Mouse (Mus musculus) ES-E14 (cell line): Measurements from ENCODE around the gene Cct8l1.

ENCODE experiments used
- CHD2 ChIP-seq: IDR thresholded peaks from 2 replicates; pipeline ENCODE4 v1.6.1; 2014; ENCODE audit warnings: mild to moderate bottlenecking, low read depth, low read length, inconsistent platforms
- HCFC1 ChIP-seq: IDR thresholded peaks from 2 replicates; pipeline ENCODE4 v1.6.1; 2012; ENCODE audit warnings: low read length, inconsistent platforms, borderline replicate concordance; ENCODE audit not compliant: insufficient read depth
- MAFK ChIP-seq: IDR thresholded peaks from 2 replicates; pipeline ENCODE4 v1.6.1; 2014; ENCODE audit warnings: mild to moderate bottlenecking, low read depth, low read length, inconsistent platforms; ENCODE audit not compliant: insufficient read depth
- ZC3H11A ChIP-seq: IDR thresholded peaks from 2 replicates; pipeline ENCODE4 v1.6.1; 2012; ENCODE audit warnings: low read depth, mild to moderate bottlenecking, inconsistent platforms, low read length, borderline replicate concordance
- ZNF384 ChIP-seq: IDR thresholded peaks from 2 replicates; pipeline ENCODE4 v1.6.1; 2012; ENCODE audit warnings: low read depth, low read length, inconsistent platforms

DNA sequence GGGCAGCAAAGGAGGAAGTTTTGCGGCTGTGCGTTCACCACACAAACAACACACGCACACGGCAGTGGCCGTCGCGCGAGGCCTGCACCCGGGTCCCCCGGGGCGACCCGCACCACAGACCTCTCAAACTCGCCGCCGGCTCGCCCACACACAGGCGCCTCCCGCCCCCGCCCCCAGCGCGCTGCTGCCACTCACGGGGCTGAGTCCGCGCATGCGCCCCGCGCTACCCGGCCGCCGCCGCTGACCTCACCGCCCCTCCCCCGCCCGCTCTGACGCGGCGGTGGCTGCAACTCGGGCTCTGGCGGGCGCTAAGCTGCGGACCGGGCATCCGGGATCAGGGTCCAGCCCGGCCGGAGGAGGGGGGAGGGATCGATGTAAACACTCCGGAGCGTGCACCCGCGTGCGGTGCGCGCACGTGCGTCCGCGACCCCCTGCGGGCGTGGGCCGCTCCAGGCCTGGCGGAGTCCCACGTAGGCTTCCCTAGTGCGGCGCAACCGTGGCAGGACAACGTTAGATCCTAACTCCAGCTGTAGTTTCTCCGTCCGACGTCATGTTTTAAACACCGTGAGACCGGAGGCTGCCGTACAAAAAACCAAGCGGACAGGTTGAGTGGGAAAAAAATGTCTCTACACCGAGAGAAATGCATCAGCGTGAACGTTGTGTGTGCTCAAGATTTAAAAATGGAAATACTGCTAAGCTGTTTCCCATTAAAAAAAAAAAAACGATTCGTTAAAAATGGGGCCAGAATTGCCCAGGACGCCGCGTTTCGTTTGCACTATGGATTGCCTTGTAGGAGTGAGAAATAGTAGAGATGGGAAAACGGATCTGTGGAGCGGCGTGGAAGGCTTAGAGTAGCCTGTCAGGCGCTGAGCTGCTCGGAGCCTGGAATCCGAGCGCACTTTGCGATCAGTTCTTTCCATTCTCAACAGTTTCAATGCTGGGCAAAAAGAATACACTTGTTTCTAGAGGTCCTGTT, 16.2 kb upstream of the Cct8l1 start:
- TF ChIP-seq HCFC1: peak; percentile 77; the same call in 1 of the 2 replicates
- no peak for TF ChIP-seq CHD2
- no peak for TF ChIP-seq MAFK
- no peak for TF ChIP-seq ZNF384
- TF ChIP-seq ZC3H11A: no peak
